Comparison of ENCODE assay signal across 25 mouse cellular contexts in the genomic region with DNA sequence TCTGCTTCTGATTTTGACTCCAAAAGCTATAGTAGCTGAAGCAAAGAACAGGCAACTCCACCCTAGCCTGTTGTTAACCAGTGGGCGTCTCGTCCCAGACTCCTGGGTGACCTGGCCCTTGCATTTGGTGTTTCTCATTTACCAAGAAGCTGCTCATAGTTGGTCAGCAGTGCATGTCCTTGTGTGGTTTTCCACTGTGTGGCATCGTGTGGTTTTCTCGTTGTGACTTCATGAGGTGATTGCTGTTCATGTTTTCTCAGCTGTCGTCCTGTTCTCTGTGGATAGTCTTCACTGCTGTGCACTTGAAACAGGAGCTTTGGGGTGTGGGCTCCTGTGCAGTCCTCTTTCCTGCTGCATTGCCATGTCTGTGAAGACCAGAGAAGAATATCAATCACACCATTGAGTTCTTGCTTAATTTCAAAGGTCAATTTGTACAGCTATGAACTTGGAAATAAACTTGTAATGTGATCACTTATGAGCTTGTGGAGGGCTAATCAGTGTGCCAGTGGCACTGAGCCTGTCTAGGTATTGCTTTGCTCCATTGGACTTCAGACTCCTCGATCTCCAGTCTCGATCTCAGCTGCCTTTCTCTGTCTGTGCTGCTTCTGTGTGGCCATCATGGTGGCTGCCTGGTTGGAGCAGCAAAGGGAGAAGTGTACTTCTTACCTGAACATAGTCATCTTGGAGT. TPM values are rescaled to one million over a fixed set of nuclear protein-coding genes. Genes with fewer than 3 reads are reported as not detected.
DNase-seq lines count a peak whose midpoint lies in the region; ATAC-seq lines count a peak whose summit lies in the region.
"Had no signal": no experiment of that assay in that cellular context is flagged by ENCODE, and none has a peak within 500 bp of the region (broad histone marks: within the 10 kb centered on the region; RNA-seq: fewer than 3 reads in every experiment).

No protein-coding gene starts in this region.

- 50% methylated on average over 7 of the region's 7 CpGs for WGBS in kidney, embryonic 15.5 days

- H3K27me3 ChIP-seq in kidney, embryonic 15.5 days, result no peaks in the 10 kb centered on the region
- H3K27me3 ChIP-seq: embryonic facial prominence, embryonic 13.5 days; forebrain, embryonic 15.5 days; heart, embryonic 13.5 days; hindbrain, embryonic 15.5 days; midbrain, embryonic 13.5 days had no signal

- no peaks in the 10 kb centered on the region for H3K9me3 ChIP-seq in kidney, embryonic 15.5 days (replicated peaks)
- H3K9me3 ChIP-seq: embryonic facial prominence, embryonic 13.5 days; forebrain, embryonic 15.5 days; heart, embryonic 13.5 days; hindbrain, embryonic 15.5 days; midbrain, embryonic 13.5 days had no signal

- H3K4me3 ChIP-seq in kidney, embryonic 15.5 days (replicated peaks), result no peak overlapping the region
- H3K4me3 ChIP-seq: embryonic facial prominence, embryonic 13.5 days; forebrain, embryonic 10.5 days; forebrain, embryonic 15.5 days; heart, embryonic 13.5 days; hindbrain, embryonic 10.5 days; hindbrain, embryonic 15.5 days; midbrain, embryonic 13.5 days had no signal

- no peaks in the 10 kb centered on the region for H3K4me1 ChIP-seq in kidney, embryonic 15.5 days
- H3K4me1 ChIP-seq: forebrain, embryonic 10.5 days; heart, embryonic 13.5 days; hindbrain, embryonic 10.5 days; midbrain, embryonic 13.5 days had no signal

- DNase-seq in embryo, embryonic 11 days, result peak; percentile 7
- DNase-seq in embryo, embryonic 10 days (ENCODE audit: low spot score), result no peak
- DNase-seq in kidney, adult 8-10 months, result no peak
- peak; percentile 7 to 11 for DNase-seq in spleen, postnatal 36 days (ENCODE audit: low spot score in 2 of 2)
- no peak for DNase-seq in spleen, adult 12 weeks (ENCODE audit: low spot score)
- DNase-seq in retina, embryonic 14.5 days (ENCODE audit: low spot score), result no peak
- DNase-seq: adrenal gland, postnatal 14 days; cerebellum, adult 11 months; cerebellum, adult 9-10 months; cerebellum, postnatal 36 days; heart, postnatal 10 days; lung, adult 2 months; thymus, postnatal 14 days had no signal

- H3K9ac ChIP-seq in kidney, embryonic 15.5 days, result no peak overlapping the region
- H3K9ac ChIP-seq: embryonic facial prominence, embryonic 13.5 days; forebrain, embryonic 15.5 days; heart, embryonic 13.5 days; hindbrain, embryonic 15.5 days; liver, embryonic 14.5 days; midbrain, embryonic 13.5 days had no signal

- no peak overlapping the region for H3K27ac ChIP-seq in kidney, embryonic 15.5 days
- H3K27ac ChIP-seq: embryonic facial prominence, embryonic 13.5 days; forebrain, embryonic 10.5 days; forebrain, embryonic 15.5 days; heart, embryonic 13.5 days; hindbrain, embryonic 10.5 days; hindbrain, embryonic 15.5 days; kidney, postnatal 0 days; liver, embryonic 14.5 days; macrophage; midbrain, embryonic 13.5 days had no signal

- ATAC-seq in kidney, embryonic 15.5 days (replicated peaks; ENCODE audit: low FRiP score), result peak; percentile 85
- ATAC-seq: forebrain, embryonic 15.5 days; inflammation-experienced regulatory T-cells, adult 6 months; midbrain, embryonic 13.5 days had no signal

- no peak overlapping the region for H3K4me2 ChIP-seq in kidney, embryonic 15.5 days
- H3K4me2 ChIP-seq: embryonic facial prominence, embryonic 13.5 days; forebrain, embryonic 15.5 days; heart, embryonic 13.5 days; hindbrain, embryonic 15.5 days; midbrain, embryonic 13.5 days had no signal

- H3K36me3 ChIP-seq in kidney, embryonic 15.5 days, result no peaks in the 10 kb centered on the region
- H3K36me3 ChIP-seq: embryonic facial prominence, embryonic 13.5 days; forebrain, embryonic 15.5 days; heart, embryonic 13.5 days; hindbrain, embryonic 15.5 days had no signal

RNA-seq across cellular contexts. Expression of gene Pcca, which starts 40.1 kb away (rescaled TPM):
- 23.6 and 23.9 TPM in 2 replicates for polyA plus RNA-seq in kidney, embryonic 15.5 days (2015; fragmentation: Nextera tagmentation; extraction: Ambion mirVana)

Comparison
In these comparisons a context has a peak if more than half of its experiments do, and no peak if none do; other contexts are left out.
1. DNase-seq: peak in embryo, embryonic 11 days (single experiment) and spleen, postnatal 36 days (2 of 2); none in embryo, embryonic 10 days (single experiment), kidney, adult 8-10 months (0 of 2), spleen, adult 12 weeks (single experiment) and retina, embryonic 14.5 days (single experiment).